Mouse (Mus musculus): ENCODE data around the gene Sdhd.

- TF ChIP-seq POLR2A (IDR thresholded peaks at IDR 0.05; ENCODE audit: control insufficient read depth, extremely low read depth, insufficient read depth, low read length, poor library complexity) (no peak), CTCF (IDR thresholded peaks at IDR 0.05; ENCODE audit: borderline replicate concordance, control insufficient read depth, extremely low read depth, insufficient read depth, low read length, poor library complexity) (no peak)
Observed at GRCm38 (mm10) chr9:50596973-50597372, 6.6 kb downstream of the Sdhd start.
